Mouse (Mus musculus) heart, postnatal 0 days (tissue): ENCODE results near the gene Tomm20.

ENCODE experiments used
- CTCF ChIP-seq: IDR thresholded peaks from 2 replicates; pipeline ENCODE4 v1.5.1; 2016; ENCODE audit warnings: antibody characterized with exemption, control low read depth, low read depth
- EP300 ChIP-seq: IDR thresholded peaks from 2 replicates; pipeline ENCODE4 v1.6.1; 2016; ENCODE audit warnings: antibody characterized with exemption, low read depth

DNA sequence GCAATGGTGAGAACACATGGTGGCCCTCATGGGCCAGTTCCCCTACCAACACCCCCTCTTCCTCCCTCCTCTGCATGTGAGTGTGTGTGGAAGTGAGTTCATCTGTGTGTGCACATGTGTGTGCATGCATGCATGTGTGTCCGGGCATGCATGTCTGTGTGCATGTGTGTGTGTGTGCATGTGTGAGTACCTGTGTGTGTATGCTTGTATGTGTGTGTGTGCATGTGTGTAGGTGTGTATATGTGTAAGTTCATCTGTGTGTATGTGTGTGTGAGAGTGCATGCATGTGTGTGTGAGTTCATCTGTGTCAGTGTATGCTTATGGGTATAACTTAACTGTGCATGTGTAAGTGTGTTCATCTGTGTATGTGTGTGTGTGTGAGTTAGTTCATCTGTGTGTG lies 27.3 kb downstream of the Tomm20 start:
- TF ChIP-seq CTCF (no peak), EP300 (no peak)
